Mouse (Mus musculus) erythroblast, embryonic 14.5 days (primary cell): ENCODE data around the gene Tmem62. TPM values are rescaled to one million over a fixed set of nuclear protein-coding genes. Genes with fewer than 3 reads are reported as not detected.

Experiments used
- H3K27me3 ChIP-seq: 2 replicates; pipeline ENCODE4 v1.6.1; 2012; ENCODE audit warnings: inconsistent platforms; ENCODE audit not compliant: control insufficient read depth
- H3K36me3 ChIP-seq: 2 replicates; pipeline ENCODE4 v1.6.1; 2012; ENCODE audit warnings: mild to moderate bottlenecking, inconsistent platforms; ENCODE audit not compliant: control insufficient read depth
- H3K4me1 ChIP-seq: 2 replicates; pipeline ENCODE4 v1.6.1; 2012; ENCODE audit warnings: inconsistent platforms; ENCODE audit not compliant: control insufficient read depth
- H3K4me3 ChIP-seq: replicated peaks from 2 replicates; pipeline ENCODE3; 2012; ENCODE audit warnings: moderate library complexity, mild to moderate bottlenecking, inconsistent platforms
- H3K9me3 ChIP-seq: 2 replicates; pipeline ENCODE4 v1.6.1; 2012; ENCODE audit warnings: low read length, inconsistent platforms, mixed read lengths; ENCODE audit not compliant: control insufficient read depth
- GATA1 ChIP-seq: IDR thresholded peaks from 2 replicates; pipeline ENCODE4 v1.6.1; 2012; ENCODE audit warnings: low read length, inconsistent platforms, mixed read lengths
- TAL1 ChIP-seq: IDR thresholded peaks from 3 replicates; pipeline ENCODE4 v1.6.1; 2012; ENCODE audit warnings: low read length, inconsistent platforms, mixed read lengths
- polyA plus RNA-seq: library from polyadenylated mRNA; stranded (reverse); fragments of >175 nt; gene quantifications from 2 replicates; pipeline ENCODE4 v1.2.3, GENCODE M21; 2012

Gene Tmem62
- polyA plus RNA-seq, 1 experiment: 0.10 TPM

DNA sequence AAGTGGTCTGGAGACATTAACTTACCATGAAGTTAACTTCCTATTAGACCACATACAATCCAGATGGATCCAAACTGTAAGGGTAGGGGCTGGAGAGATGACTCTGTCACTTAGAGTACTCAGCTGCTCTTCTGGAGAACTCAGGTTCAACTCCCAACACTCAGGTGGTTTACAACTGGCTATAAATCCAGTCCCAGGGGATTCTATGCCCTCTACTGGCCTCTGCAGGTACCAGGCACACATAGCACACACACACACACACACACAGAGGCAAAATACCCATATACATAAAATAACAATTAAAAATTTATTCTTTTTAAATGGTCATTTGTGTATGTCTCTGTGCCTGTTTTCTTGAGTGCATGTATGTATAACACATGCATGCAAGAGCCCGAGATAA is 62.6 kb downstream of the Tmem62 start:
- TF ChIP-seq GATA1: no peak
- no peak for TF ChIP-seq TAL1
- H3K4me1 ChIP-seq: peaks cover 40% of the 10 kb centered on the region

DNA sequence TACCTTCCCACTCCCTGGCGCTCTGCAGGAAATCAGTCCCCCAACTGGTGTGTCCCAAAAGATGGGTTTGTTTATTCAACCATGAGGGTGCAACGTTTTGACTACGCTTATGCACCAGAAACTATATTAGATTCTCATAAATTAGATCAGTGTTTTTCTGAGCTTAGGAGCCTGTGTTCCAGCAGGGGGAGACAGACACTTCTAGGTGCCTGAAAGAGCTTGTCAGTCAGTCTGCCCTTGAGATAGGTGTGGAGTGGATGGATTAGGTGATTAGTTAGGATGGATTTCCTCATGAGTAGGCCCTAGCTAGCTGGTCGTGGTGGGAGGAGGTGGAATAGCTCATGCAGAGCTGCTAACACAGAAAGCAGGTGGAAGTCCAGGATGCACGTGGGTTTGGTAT is 64.3 kb downstream of the Tmem62 start:
- peaks cover 32% of the 10 kb centered on the region for H3K4me1 ChIP-seq
- no peaks in the 10 kb centered on the region for H3K27me3 ChIP-seq
- H3K4me3 ChIP-seq: no peak overlapping the region
- TF ChIP-seq TAL1: no peak
- H3K9me3 ChIP-seq: peaks cover 2% of the 10 kb centered on the region
- H3K36me3 ChIP-seq: peaks cover 7% of the 10 kb centered on the region

More for the DNA sequence above, 62.6 kb downstream of the Tmem62 start:
- Histone ChIP-seq H3K9me3 (peaks cover 2% of the 10 kb centered on the region), H3K27me3 (no peaks in the 10 kb centered on the region), H3K4me3 (no peak overlapping the region), H3K36me3 (peaks cover 24% of the 10 kb centered on the region)

DNA sequence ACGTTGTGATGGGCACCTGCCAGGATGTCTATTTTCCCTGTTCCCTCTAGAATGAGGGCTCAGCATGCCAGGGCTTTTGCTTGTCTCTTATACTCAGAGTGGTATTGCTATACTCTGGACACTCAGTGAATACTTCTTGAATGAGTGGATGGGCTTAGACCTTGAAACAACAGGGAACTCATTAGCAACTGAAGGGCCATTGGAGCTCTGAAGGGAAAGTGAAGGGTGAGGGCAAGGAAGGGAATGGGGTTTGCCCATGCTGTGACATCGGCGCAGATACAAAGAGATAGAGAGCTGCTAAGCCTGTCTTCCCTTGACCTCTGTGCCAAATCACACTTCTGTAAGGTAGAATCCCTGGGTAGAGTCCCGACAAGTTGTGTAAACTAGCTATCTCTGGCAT is 68.8 kb downstream of the Tmem62 start:
- Histone ChIP-seq H3K4me3 (no peak overlapping the region), H3K27me3 (peaks cover 6% of the 10 kb centered on the region), H3K9me3 (no peaks in the 10 kb centered on the region), H3K4me1 (peaks cover 7% of the 10 kb centered on the region), H3K36me3 (no peaks in the 10 kb centered on the region)
- TF ChIP-seq TAL1 (no peak), GATA1 (no peak)

DNA sequence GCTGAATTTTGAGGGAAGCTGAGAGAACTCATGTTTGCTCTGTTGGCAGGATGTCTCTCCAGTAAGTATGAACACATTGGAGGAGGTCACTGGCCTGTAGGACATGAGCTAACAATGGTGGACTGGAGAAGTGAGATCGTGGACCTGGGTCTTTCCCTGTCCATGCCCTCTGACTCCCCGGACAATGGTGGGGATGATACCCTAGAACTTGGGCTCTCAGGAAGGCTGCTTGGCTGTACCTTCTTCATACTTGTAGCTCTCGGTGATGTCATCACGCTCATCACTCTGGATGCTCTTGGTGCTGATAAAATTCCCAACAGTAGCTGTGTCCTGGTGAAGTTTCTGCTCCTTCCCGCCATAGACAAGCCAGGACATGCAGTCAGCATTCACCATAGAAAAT is 75.4 kb downstream of the Tmem62 start:
- TF ChIP-seq GATA1: no peak
- TF ChIP-seq TAL1: no peak

DNA sequence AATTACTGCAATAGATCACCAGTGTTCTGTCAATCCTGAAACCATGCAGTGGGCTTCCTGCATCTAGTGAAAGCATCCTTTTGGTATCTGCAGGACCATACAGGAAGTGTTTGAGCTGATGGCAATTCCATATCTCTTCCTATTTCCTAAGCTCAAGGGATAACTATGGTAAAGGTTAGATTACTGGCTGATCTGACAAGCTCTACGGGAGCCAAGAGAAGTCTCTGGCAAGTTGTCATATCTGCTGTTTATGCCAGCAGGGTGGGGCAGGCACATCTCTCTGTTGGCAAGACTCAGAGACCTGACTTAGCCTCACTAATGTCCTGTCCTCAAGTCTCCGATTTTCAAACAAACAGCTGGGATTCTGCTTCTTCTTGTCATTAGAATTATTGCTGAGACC is 77.2 kb downstream of the Tmem62 start:
- TF ChIP-seq GATA1: peak; percentile 26; the same call in 1 of the 2 replicates
- TF ChIP-seq TAL1: no peak
- Histone ChIP-seq H3K4me1 (peaks cover 37% of the 10 kb centered on the region), H3K27me3 (peaks cover 21% of the 10 kb centered on the region), H3K4me3 (no peak overlapping the region), H3K9me3 (no peaks in the 10 kb centered on the region), H3K36me3 (no peaks in the 10 kb centered on the region)

More for the DNA sequence above, 75.4 kb downstream of the Tmem62 start:
- Histone ChIP-seq H3K27me3 (peaks cover 16% of the 10 kb centered on the region), H3K36me3 (no peaks in the 10 kb centered on the region), H3K4me1 (peaks cover 37% of the 10 kb centered on the region), H3K4me3 (no peak overlapping the region), H3K9me3 (no peaks in the 10 kb centered on the region)

DNA sequence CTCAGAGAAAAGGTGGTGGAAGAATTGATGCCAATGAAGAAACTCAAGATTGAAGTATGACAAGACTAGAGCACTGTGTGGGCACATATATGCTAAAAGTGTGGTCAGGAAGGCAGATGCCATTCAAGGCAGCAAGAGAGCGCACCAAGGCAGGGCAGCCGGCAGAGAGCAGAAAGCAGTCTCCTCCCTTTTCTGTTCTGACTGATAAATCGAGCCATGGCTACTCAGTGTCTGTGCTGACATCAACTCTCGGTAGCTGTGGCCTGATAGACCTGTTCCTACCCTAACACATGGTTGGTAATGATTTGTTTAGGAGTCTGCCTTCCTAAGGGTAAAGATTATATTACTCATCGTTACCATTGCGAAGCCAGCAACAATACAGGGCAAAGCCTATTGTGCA is 79.1 kb downstream of the Tmem62 start:
- Histone ChIP-seq H3K4me3 (peak overlapping the region; percentile 15), H3K36me3 (no peaks in the 10 kb centered on the region), H3K4me1 (peaks cover 36% of the 10 kb centered on the region), H3K9me3 (no peaks in the 10 kb centered on the region), H3K27me3 (peaks cover 25% of the 10 kb centered on the region)
- no peak for TF ChIP-seq GATA1
- TF ChIP-seq TAL1: peak; percentile 38; the same call in 1 of the 3 replicates

Other genes with a start within 250 kb of the Tmem62 start
- gene Cdan1, start 126.9 kb upstream of the Tmem62 start, polyA plus RNA-seq: 3.4 and 4.8 TPM in 2 replicates
- 0.06 and 0.16 TPM in 2 replicates for gene Ttbk2, start 126.4 kb upstream of the Tmem62 start, polyA plus RNA-seq
- gene Ubr1, start 6.3 kb upstream of the Tmem62 start, polyA plus RNA-seq: 0.79 and 1.3 TPM in 2 replicates
- gene Ccndbp1, start 31.4 kb downstream of the Tmem62 start, polyA plus RNA-seq: 3.2 and 3.3 TPM in 2 replicates
- 11.1 and 14.1 TPM in 2 replicates for gene Epb42, start 60.1 kb downstream of the Tmem62 start, polyA plus RNA-seq
- not detected in 2 replicates for gene Tgm5, start 108.8 kb downstream of the Tmem62 start, polyA plus RNA-seq
- gene Tgm7, start 132.8 kb downstream of the Tmem62 start, polyA plus RNA-seq: not detected in 2 replicates
- gene Adal, start 163.4 kb downstream of the Tmem62 start, polyA plus RNA-seq: 0.20 and 0.50 TPM in 2 replicates
- gene Lcmt2, start 163.6 kb downstream of the Tmem62 start, polyA plus RNA-seq: 0.27 and 0.32 TPM in 2 replicates
- gene Tubgcp4, start 193.6 kb downstream of the Tmem62 start, polyA plus RNA-seq: 1.1 and 1.3 TPM in 2 replicates
- gene Zscan29, start 194.1 kb downstream of the Tmem62 start, polyA plus RNA-seq: 0.47 and 0.48 TPM in 2 replicates